Mouse (Mus musculus): ENCODE measurements around the gene Hsf5.

Gene Hsf5

DNA sequence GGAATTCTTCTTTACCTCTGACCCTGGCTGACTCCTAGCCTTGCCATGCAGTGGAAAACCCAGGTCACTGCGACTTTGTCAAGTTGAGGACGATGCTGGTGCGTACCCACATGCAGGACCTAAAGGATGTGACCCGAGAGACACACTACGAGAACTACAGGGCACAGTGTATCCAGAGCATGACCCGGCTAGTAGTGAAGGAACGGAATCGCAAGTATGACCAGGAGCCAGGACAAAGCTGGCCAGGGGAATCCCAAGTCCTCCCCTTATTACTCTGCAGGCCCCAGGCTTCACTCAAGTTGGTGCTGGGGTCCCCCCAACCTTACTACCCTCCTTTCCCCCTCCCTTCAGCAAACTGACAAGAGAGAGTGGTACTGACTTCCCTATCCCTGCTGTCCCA, 27.4 kb upstream of the Hsf5 start:
- DNase-seq (ENCODE audit: extremely low read depth, insufficient read length, low spot score), result no peak

DNA sequence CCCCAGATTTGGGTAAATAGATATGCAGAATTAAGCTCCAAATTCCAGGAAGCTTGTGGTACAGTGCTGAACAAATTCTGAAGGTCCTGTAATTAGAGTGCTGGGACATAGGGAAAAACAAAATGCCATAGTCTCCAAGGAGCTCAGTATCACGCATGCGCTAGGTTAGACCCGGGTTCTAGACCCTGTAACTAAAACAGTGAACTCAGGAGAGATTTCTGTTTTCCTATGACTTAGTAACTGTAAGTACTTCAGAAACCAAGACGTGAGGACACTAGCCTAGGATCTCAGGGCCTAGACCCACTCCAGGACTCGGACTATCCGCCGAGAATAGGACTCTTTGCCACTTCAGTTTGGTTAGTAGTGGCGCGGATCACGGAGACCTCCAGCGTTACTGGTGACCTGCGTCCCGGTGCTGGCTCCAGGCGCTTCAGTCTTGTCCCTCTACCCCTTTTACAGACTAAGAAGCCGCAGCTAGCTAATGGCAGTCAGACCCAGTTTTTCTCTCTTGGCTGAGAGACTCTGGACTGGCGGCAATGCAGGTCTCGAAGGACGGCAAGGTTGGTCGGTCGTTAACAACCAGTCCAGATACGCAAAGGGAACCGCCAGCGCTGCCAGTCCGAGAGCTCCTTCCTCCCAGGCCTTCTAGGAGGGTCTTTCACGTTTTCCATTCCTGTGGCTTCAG, 26.0 kb upstream of the Hsf5 start:
- peak; percentile 60 for DNase-seq (ENCODE audit: extremely low read depth, insufficient read length, low spot score)

DNA sequence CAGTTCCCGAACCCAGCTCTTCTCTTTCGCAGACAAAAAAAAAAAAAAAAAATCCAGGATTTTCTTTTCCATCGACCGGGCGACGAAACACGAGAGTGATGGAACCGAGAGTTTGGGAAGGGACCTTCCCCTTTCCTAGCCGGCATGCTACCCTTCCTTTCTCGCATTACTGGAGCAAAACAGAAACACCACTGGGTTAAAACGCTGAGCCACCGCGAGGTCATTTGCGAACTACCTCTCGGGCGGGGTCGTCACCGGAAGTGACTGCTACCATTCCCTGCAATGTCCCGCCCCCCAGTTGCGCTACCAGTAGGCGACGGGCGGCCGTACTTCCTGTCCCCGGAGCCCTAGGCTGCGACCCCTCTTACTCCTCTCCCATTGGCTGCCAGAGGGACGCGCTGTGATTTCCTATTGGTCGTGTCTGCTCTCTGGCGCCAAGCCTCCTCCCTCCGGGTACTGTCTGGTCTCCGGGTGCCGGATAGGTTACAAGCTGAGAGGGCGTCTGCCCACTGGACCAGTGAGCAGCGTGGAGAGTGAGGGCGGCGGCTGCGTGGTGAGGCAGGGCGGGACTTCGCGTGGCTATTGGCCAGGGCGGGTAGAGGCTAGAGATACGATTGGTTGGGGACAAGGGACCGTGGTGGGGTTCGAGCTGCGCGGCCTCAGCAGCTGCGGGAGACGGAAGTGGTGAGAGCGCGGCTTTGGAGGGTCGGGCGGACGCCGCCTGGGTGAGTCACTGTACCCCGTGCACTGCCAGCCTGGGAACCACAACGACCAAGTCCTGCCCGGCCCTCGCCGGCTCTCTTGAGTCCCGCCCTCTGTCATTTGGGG, 25.2 kb upstream of the Hsf5 start, which contains the start of gene Mtmr4:
TSS of gene Mtmr4 (plus strand) at position 637 of the 828 bp plus-strand sequence.
- DNase-seq (ENCODE audit: extremely low read depth, insufficient read length, low spot score), result peak; percentile 100

DNA sequence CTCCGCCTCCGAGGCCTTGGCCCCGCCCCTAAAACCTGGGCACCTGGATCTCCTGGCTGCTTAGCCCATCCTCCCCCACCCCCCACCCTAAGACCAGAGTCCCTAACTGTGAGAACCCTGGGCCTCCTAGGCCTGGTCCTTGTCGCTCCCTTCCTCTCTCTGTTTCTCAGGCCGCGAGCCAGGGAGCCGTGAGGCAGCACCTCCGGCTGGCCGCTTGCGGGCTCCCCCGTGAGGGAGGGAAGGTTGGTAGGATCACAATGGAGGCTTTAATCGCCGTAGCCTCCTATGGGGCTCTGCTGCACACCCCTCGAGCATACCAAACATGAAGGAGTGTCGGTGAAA, 24.6 kb upstream of the Hsf5 start:
- DNase-seq (ENCODE audit: extremely low read depth, insufficient read length, low spot score), result no peak

DNA sequence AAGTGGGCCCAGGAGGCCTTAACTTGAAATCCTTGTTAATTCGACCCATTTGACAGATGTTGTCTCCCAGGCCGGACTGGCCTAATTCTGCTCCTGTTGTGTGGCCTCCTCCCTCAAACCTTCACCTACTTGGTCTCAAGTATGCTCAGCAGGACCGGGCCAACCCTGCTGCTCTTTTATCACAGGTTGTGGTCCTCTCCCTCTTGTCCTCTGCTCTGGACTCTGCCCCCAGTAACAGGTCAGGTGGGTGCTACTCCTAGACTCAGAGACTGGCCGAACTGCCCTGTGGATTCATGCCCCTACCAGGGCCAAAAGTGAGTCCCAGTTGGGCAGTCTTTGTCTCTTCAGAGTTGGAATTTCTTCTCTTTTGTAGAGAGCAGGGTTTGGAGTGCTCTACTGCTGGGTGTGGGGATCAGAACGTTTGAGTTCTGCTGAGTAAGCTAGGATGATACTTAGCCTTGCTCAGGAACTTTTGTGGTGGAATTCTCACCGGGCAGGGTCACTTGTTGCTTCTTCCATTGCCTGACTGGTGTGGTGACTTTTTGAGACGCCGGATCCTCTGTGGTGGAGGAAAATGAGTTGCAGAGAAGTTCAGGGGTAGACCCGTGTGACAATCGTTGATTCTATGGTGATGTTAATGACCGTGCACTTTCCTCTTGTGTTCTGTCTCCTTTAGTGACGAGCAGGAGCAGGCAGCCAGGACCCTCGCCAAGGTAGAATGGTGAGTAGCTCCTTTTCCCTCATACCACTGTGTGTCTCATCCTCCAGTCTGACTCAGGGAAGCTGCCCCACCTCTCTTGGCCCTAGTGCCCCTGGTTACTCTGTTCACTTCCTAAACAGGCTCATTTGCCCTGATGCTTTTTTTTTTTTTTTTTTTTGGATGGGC, 24.0 kb upstream of the Hsf5 start:
- peak; percentile 51 for DNase-seq (ENCODE audit: extremely low read depth, insufficient read length, low spot score)

DNA sequence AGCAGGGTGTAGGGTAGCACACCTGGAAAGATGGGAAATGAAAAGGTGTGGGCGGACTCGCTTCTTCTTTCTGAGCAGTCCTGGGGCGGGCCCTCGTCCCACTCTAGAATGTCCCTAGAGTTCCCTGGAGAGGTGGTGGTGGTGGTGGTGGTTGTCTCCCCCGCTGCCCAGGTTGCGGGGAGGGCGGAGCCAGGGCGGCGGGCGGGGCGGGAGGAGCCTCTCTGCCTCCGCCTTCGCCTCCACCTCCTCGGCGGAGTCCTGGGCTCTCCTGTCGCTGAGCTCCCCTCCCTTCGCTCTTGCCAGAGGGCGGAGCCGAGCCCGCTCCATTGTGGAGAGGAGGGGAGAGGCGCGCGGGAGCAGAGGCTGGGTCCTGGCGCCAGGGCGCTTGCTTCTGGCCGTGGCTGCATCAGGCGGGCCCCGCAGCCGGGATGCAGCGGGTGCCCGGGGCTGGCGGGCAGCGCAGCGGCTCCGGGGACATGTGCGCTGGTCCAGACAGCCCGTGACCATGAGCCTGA, 21.6 kb upstream of the Hsf5 start:
- peak; percentile 90 for DNase-seq (ENCODE audit: extremely low read depth, insufficient read length, low spot score)

DNA sequence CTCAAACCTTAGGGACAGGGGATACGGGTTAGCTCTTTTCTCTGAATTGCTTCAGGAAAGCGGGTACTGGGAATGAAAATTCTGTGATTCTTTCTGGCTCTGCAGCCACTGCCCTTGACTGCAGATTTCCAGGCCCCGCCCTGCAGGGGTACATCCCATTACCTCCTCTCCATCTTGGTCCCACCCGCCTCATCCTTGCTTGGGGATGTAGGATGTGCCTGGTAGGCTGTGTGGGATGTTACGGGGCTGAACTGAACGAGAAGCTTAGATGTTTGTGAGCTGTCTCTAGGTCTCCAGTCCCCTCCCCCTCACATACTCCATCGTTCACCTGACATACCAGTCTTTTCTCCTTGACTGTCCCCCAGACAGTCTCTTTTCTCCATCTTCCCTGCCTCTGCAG, 21.0 kb upstream of the Hsf5 start:
- DNase-seq (ENCODE audit: extremely low read depth, insufficient read length, low spot score), result no peak

DNA sequence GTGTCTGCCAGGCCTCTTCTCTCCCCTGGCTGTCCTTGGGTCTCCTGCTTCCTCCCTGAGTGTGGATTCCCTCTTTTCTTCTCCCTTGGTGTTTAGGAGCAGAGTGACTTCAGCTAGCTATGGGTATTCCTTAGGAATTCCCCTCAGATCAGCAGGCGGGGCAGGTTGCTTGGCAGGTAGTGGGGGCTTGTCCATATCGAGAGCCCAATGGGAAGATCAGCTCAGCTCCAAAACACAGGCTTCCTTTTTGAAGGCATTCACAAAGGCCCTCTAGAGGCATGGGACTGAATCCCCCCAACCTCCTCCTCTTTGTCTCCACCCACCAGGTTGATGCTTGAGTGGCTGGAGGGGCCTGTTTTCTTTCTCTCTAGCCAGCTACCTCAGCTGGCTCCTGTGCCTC, 20.5 kb upstream of the Hsf5 start:
- no peak for DNase-seq (ENCODE audit: extremely low read depth, insufficient read length, low spot score)

DNA sequence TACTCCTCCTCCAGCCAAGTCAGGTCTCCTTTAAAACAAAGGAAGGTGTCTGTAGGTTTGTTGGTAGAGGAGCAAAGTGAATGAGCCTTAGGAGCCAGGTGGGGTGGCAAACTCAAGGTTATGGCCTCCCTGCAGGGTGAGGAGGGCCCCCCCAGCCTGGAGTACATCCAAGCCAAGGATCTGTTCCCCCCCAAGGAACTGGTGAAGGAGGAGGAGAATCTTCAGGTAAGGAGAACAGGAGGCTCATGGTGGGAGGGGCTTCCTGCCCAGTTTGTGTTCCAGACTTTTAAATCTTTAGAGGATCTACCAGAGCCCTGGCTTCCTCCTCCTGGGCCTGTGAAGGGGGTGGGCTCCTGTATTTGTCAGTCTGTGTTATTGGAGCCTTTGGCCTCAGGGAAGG, 19.9 kb upstream of the Hsf5 start:
- no peak for DNase-seq (ENCODE audit: extremely low read depth, insufficient read length, low spot score)

DNA sequence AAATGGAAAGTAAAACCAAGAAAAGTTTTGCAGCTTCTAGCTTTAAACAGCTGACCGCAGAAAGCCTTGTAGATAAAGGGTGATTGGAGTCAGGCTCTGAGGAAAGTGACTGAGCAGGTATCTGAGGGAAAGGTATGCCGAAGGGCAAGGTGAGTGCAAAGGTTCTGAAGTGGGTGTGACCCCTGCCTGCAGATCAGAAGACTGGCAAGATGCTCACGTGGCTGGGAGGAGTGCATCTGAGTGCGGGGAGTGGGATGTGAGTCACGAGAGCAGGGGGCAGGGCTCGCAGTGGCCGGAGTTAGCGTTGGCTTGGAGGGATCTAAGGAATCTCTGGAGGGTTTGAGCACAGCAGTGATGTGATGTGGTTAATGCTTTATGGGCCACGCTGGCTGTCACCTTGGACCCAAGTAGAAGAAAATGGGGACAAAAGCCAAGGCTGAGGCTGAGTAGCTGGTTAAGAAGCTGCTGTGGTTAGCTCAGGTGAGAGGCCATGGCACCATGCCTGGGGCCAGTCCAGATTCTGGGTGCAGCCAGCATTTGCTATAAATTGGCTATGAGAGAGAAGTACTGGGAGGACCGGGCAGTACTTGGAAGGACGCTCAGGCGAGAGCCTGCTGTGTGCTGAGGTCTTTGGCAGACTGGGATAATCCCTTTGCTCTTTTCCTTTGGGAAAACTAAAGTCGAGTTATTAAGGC, 17.4 kb upstream of the Hsf5 start:
- no peak for DNase-seq (ENCODE audit: extremely low read depth, insufficient read length, low spot score)

DNA sequence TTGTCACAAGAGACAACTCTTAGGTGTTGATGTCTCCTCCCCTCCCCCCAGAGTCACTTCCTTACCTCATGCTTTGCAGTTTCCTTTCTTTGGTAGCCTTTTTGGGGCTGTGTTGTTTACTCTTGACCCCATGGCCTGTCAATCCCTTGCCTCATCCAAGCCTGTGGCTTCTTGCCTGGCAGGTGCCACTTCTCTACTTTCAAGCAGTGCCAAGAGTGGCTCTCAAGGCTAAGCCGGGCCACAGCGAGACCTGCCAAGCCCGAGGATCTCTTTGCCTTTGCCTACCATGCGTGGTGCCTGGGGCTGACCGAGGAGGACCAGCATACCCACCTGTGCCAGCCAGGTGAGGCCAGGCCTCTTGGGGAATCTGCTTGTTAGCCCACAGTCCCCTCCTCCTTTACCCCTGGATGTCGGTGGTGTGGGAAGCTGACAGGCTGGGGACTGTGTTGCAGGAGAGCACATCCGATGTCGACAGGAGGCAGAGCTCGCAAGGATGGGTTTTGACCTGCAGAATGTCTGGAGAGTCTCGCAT, 16.6 kb upstream of the Hsf5 start:
- no peak for DNase-seq (ENCODE audit: extremely low read depth, insufficient read length, low spot score)

DNA sequence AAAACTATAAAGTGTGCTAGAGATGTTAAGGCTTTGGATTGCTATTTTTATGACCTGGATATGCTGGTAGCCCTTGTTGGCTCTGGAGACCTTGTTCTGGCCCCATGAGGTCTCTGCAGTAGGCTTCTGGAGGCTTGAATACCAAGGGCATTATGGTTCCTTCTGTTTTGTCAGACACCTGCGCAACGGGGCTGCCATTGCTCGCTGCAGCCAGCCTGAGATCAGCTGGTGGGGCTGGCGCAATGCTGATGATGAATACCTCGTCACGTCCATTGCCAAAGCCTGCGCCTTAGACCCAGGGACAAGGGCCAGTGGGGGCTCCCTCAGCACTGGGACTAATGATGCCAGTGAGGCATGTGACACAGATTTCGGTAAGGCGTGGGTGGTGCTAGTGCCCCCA, 14.7 kb upstream of the Hsf5 start:
- no peak for DNase-seq (ENCODE audit: extremely low read depth, insufficient read length, low spot score)

DNA sequence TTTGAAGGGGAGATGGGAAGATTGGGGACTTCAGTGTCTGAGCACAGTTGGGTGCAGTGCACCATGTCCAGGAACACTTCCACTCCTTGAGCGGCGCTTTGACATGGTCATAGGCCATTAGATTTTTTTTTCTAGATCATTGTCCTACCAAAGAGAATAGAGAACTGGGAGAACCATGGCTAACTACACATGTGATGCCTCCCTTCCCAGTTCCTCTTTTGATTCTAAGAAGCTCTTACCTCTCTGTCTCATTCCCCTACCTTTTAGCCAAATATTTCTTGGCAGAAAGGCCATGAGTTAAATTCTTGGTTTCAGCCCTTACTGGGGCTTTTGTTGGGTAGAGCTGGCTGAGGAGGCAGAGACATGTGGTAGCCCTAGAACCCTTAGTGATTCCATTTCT, 13.4 kb upstream of the Hsf5 start:
- DNase-seq (ENCODE audit: extremely low read depth, insufficient read length, low spot score), result no peak

DNA sequence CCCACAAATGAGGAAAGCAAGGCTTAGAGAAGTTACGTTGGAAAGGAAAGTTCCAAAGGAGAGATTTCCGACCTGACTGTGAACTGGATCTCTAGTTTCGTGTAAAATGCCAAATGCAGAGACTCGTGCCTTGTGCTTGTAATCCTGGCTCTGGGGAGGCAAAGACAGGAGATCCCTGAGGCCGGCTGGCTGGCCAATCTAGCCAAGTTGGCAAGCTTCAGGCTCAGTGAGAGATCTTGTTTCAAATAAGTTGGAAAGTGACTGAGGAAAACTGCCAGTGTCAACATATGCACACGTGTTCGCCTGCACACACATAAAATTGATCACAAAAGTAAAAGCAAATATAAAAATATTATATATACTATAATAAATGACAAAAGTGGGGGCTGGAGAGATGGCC, 7.7 kb upstream of the Hsf5 start:
- no peak for DNase-seq (ENCODE audit: extremely low read depth, insufficient read length, low spot score)

DNA sequence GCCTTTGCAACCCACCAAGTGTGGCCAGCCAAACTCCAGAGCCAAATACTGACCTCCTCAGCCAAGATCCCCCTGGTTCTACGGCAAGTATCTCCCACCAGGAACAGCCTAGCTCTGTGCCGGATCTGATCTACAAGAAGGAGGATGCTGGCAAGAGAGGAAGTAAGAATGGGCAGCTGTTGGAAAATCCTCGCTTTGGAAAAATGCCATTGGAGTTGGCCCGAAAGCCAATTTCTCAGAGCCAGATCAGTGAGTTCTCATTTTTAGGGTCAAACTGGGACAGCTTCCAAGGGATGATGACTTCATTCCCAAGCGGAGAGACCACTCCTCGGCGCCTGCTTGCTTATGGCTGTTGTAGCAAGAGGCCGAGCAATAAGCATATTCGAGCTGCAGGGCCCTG, 5.4 kb upstream of the Hsf5 start:
- no peak for DNase-seq (ENCODE audit: extremely low read depth, insufficient read length, low spot score)

DNA sequence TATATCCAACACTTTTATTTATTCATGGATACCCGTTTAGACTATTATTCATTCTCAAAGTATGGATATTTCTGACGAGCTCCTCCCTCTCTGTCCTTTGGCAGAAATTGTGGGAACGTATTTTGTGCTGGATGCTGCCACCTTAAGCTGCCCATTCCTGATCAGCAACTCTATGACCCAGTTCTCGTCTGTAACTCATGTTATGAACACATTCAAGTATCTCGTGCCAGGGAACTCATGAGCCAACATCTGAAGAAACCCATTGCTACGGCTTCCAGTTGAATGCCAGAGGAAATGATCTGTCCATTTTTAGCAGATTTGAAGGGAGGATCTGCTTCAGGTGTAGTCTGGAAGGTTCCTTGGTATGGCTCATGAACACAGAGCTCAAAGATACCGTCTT, 3.0 kb upstream of the Hsf5 start:
- no peak for DNase-seq (ENCODE audit: extremely low read depth, insufficient read length, low spot score)

DNA sequence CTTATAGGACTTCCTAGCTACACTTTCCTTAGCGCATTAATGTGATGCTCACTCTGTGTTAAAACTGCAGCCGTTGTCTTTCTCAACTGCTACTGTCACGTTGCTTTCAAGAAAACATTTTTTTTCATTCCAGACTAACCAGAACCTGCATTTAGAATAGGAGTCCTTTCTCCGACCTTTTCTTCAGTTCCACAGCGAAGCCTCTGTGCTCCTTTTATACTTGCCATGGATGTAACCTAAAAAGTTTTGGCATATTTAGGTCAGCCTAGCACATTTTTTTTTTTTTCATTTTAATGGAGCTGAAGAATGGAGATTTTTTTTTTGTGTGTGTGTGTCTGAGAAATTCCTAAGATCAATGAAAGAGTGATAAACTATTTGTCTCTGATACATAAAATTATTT, 1.4 kb upstream of the Hsf5 start:
- no peak for DNase-seq (ENCODE audit: extremely low read depth, insufficient read length, low spot score)

DNA sequence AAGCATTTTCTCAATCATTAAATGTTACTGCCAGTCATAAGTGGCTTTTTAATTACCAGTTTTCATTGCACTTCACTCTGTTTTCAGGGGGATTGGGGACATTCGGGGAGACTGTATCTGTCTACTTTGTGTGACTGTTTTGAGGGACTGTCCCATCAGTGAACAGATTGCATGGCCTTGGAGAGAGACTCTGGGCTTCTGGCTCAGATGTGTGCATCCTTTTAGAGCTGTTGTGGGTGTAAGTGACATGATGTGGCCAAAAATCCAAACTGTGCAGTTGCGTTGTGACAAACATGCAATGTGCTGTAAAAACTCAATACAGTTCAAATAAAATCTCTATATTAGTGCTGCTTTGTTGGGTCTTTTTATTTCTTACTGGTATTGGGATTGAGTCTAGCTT, 1.0 kb upstream of the Hsf5 start:
- no peak for DNase-seq (ENCODE audit: extremely low read depth, insufficient read length, low spot score)

DNA sequence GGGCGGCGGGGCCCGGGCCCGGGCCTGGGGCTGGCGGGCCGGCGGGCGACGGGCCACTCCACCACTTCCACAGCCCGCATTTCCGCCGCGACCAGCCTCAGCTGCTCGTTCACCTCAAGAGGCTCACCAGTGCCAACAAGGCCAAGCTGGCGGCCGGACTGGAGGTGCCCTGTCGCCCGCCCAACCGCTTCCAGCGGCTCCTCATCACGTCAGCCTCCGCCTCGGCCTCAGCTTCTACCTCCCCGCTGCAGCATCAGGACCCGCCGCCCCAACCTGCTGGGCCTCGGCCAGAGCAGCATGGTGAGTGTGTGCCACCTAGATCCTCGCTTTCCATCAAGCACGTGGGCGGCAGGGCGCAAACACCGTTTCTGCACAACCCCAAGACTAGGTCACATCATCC, 642 bp downstream of the Hsf5 start:
- no peak for DNase-seq (ENCODE audit: extremely low read depth, insufficient read length, low spot score)

DNA sequence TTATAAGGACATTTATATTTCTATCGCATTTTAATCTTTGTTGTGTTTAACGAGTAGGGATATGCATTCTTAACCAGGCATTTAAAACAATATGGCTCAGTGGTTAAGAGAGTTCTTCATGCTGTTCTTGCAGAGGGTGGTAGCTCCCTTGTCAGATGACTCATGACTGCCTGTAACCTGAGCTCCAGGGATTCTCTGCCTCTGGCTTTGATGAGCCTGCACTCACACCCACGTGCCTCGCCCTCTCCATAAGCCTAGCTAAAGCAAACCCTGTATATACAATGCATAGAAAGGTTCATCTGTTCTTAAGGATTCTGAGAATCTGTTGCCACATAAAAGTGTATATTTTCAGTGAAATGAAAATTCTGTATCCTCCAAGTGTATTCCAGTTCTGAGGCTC, 6.2 kb downstream of the Hsf5 start:
- DNase-seq (ENCODE audit: extremely low read depth, insufficient read length, low spot score), result no peak
